Mouse (Mus musculus): ENCODE data around the gene Ano10. TPM values are rescaled to one million over a fixed set of nuclear protein-coding genes. Genes with fewer than 3 reads are reported as not detected.

Gene Ano10
- total RNA-seq, 2 experiments from 2014 or later: 5.1 to 28.1 TPM

- no peak for ATAC-seq (replicated peaks; ENCODE audit: low FRiP score, poor library complexity, severe bottlenecking)
These were observed 46.1 kb downstream of the Ano10 start for GRCm38 (mm10) chr9:122248168-122248567.

GRCm38 (mm10) chr9:122247430-122248027 is 46.7 kb downstream of the Ano10 start:
- ATAC-seq (replicated peaks; ENCODE audit: low FRiP score, poor library complexity, severe bottlenecking): peak; percentile 66; the same call in 1 of the 2 replicates

GRCm38 (mm10) chr9:122245879-122246278 is 48.3 kb downstream of the Ano10 start:
- ATAC-seq (replicated peaks; ENCODE audit: low FRiP score, poor library complexity, severe bottlenecking): no peak

GRCm38 (mm10) chr9:122245471-122245870 is 48.8 kb downstream of the Ano10 start:
- no peak for ATAC-seq (replicated peaks; ENCODE audit: low FRiP score, poor library complexity, severe bottlenecking)

- no peak for ATAC-seq (replicated peaks; ENCODE audit: low FRiP score, poor library complexity, severe bottlenecking)
These were observed 49.4 kb downstream of the Ano10 start for GRCm38 (mm10) chr9:122244800-122245165.

GRCm38 (mm10) chr9:122244080-122244799 is 50.0 kb downstream of the Ano10 start:
- no peak for ATAC-seq (replicated peaks; ENCODE audit: low FRiP score, poor library complexity, severe bottlenecking)

- ATAC-seq (replicated peaks; ENCODE audit: low FRiP score, poor library complexity, severe bottlenecking): no peak
These were observed 50.9 kb downstream of the Ano10 start for GRCm38 (mm10) chr9:122243297-122243696.

GRCm38 (mm10) chr9:122242856-122243255 is 51.4 kb downstream of the Ano10 start:
- no peak for ATAC-seq (replicated peaks; ENCODE audit: low FRiP score, poor library complexity, severe bottlenecking)

GRCm38 (mm10) chr9:122241812-122242400 is 52.3 kb downstream of the Ano10 start:
- ATAC-seq (replicated peaks; ENCODE audit: low FRiP score, poor library complexity, severe bottlenecking): no peak

GRCm38 (mm10) chr9:122240629-122241199 is 53.5 kb downstream of the Ano10 start:
- no peak for ATAC-seq (replicated peaks; ENCODE audit: low FRiP score, poor library complexity, severe bottlenecking)

GRCm38 (mm10) chr9:122234741-122235140 is 59.5 kb downstream of the Ano10 start:
- ATAC-seq (replicated peaks; ENCODE audit: low FRiP score, poor library complexity, severe bottlenecking): no peak

GRCm38 (mm10) chr9:122233972-122234345 is 60.3 kb downstream of the Ano10 start:
- no peak for ATAC-seq (replicated peaks; ENCODE audit: low FRiP score, poor library complexity, severe bottlenecking)

- no peak for ATAC-seq (replicated peaks; ENCODE audit: low FRiP score, poor library complexity, severe bottlenecking)
These were observed 60.8 kb downstream of the Ano10 start for GRCm38 (mm10) chr9:122233316-122233971.

- no peak for ATAC-seq (replicated peaks; ENCODE audit: low FRiP score, poor library complexity, severe bottlenecking)
These were observed 61.3 kb downstream of the Ano10 start for GRCm38 (mm10) chr9:122232912-122233311.

- ATAC-seq (replicated peaks; ENCODE audit: low FRiP score, poor library complexity, severe bottlenecking): no peak
These were observed 63.5 kb downstream of the Ano10 start for GRCm38 (mm10) chr9:122230701-122231100.

GRCm38 (mm10) chr9:122226419-122226818 is 67.8 kb downstream of the Ano10 start:
- no peak for ATAC-seq (replicated peaks; ENCODE audit: low FRiP score, poor library complexity, severe bottlenecking)

GRCm38 (mm10) chr9:122225309-122225708 is 68.9 kb downstream of the Ano10 start:
- ATAC-seq (replicated peaks; ENCODE audit: low FRiP score, poor library complexity, severe bottlenecking): peak; percentile 37

- no peak for ATAC-seq (replicated peaks; ENCODE audit: low FRiP score, poor library complexity, severe bottlenecking)
These were observed 71.2 kb downstream of the Ano10 start for GRCm38 (mm10) chr9:122223005-122223404.

- ATAC-seq (replicated peaks; ENCODE audit: low FRiP score, poor library complexity, severe bottlenecking): no peak
These were observed 74.3 kb downstream of the Ano10 start for GRCm38 (mm10) chr9:122219934-122220333.

- ATAC-seq (replicated peaks; ENCODE audit: low FRiP score, poor library complexity, severe bottlenecking): no peak
These were observed 77.2 kb downstream of the Ano10 start for GRCm38 (mm10) chr9:122216945-122217529.
